Mouse (Mus musculus): ENCODE measurements around the gene BC035947.

The BC035947 gene

DNA sequence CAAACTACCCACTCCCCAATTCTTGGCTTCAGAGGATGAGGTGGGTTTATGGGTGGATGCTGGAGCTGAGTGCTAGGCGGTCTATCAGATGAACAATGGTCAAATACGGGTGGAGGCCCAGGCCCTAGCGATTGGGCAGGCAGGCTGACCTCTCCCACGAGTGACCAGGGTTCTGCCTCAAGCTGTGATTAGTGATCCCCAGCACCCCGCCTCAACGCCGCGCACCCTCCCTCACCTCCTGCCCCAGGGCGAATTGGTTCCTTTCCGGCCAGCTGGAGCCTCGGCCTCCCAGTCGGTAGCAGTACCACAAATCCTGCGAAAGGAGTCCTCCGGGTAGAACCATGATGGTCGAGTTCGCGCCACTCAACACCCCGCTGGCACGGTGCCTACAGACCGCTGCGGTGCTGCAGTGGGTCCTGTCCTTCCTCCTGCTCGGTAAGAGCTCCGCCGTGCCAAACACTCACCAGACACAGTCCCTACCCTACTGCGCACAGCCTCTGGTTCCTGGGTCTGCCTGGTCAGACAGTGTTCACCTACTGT is at the start of gene BC035947:
Gene BC035947 (minus strand): TSS at position 538 of the 540 bp plus-strand sequence.
- in situ Hi-C loops (cut with MboI, MseI): no loop called here

DNA sequence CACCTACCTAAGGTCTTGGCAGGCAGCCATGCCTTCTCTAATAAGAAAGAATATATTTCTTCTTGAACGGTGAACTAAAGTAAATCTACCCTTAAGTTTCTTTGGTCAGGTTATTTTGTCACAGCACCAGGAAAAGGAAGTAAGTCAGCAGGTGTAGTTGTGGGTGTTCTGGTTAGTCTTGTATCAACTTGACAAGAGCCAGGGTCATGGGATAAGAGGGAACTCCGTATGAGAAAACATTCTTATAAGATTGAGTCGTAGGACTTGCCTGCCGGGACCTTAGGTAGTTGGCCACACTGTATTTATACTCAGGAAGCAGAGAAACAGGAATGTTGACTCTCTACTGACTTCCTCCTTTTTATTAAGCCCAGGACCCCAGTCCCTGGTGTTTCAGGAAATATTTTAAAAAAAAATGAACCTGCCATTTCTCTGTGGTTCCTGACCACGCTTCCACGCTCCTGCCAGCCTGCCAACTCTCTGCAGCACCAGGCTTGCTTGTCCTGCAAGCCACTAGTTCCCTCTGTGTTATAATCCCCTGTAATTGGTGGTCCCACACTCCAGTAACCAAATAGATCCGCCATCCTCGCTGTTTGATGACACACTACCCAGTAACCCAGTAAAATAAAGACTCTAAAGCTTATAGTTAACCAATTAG is 42.2 kb upstream of the BC035947 start:
- in situ Hi-C loops (cut with MboI, MseI): no loop called here

- in situ Hi-C loops (cut with MboI, MseI): loop anchor here (25.0 kb wide), 2 partner anchors 1038 to 1213 kb away; no protein-coding TSS in a partner anchor
These were observed 37.0 kb upstream of the BC035947 start for GRCm38 (mm10) chr1:78548961-78549360.

DNA sequence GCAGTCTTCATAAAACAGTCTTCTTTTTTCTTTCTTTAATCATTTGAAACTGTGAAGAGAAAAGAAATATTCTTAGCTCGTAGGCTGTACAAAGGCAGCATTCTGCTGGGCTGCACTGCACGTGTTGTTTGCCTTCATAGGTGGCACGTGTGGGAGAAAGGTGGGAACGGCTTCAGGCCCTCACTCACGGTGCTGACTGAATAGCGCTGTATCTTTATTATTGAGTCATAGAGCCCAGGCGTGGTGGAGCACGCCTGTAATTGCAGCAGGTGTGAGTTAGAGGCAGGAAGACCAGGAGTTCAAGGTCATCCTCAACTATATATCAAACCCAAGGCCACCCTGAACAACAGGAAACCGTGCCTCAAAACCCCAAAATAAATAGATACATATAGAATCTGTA is 34.3 kb upstream of the BC035947 start:
- in situ Hi-C loops (cut with MboI, MseI): loop anchor here (25.0 kb wide), 2 partner anchors 1041 to 1216 kb away; no protein-coding TSS in a partner anchor

GRCm38 (mm10) chr1:78543631-78544030 is 31.7 kb upstream of the BC035947 start:
- in situ Hi-C loops (cut with MboI, MseI): loop anchor here (5.0 to 25.0 kb wide), 3 partner anchors 1044 to 1219 kb away; no protein-coding TSS in a partner anchor

DNA sequence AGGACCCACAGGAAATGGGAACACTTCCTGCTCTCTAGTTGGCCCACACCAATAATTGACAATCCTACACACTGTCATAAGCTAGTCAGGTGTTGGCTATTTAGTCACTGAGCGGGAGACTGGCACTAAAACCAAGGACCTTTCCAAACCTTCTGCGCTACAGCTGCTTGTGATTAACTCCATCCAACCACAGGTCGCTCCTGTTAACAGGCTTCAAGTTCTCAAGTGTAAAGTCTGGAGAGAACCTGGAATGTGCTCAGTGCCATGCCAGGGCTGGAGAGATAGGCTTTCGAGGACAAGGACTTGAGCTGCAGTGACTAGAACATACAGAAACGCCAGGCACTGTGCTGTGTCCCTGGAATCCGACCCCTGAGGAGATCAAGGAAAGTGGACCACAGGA is 27.2 kb upstream of the BC035947 start:
- in situ Hi-C loops (cut with MboI, MseI): loop anchor here (5.0 to 25.0 kb wide), 5 partner anchors 118 to 1223 kb away; partner anchors contain the start of genes Acsl3 (in 1 of the 2) and Utp14b (in 1 of the 2)

- in situ Hi-C loops (cut with MboI, MseI): loop anchor here (5.0 to 25.0 kb wide), 5 partner anchors 119 to 1224 kb away; partner anchors contain the start of genes Acsl3 (in 1 of the 2) and Utp14b (in 1 of the 2)
These were observed 26.4 kb upstream of the BC035947 start for GRCm38 (mm10) chr1:78538396-78538795.

- in situ Hi-C loops (cut with MboI, MseI): loop anchor here (5.0 to 25.0 kb wide), 5 partner anchors 120 to 1225 kb away; partner anchors contain the start of genes Acsl3 (in 1 of the 2) and Utp14b (in 1 of the 2)
These were observed 25.6 kb upstream of the BC035947 start for GRCm38 (mm10) chr1:78537494-78538010.

- in situ Hi-C loops (cut with MboI, MseI): loop anchor here (5.0 to 25.0 kb wide), 5 partner anchors 121 to 1226 kb away; partner anchors contain the start of genes Acsl3 (in 1 of the 2) and Utp14b (in 1 of the 2)
These were observed 24.6 kb upstream of the BC035947 start for GRCm38 (mm10) chr1:78536310-78537164.

DNA sequence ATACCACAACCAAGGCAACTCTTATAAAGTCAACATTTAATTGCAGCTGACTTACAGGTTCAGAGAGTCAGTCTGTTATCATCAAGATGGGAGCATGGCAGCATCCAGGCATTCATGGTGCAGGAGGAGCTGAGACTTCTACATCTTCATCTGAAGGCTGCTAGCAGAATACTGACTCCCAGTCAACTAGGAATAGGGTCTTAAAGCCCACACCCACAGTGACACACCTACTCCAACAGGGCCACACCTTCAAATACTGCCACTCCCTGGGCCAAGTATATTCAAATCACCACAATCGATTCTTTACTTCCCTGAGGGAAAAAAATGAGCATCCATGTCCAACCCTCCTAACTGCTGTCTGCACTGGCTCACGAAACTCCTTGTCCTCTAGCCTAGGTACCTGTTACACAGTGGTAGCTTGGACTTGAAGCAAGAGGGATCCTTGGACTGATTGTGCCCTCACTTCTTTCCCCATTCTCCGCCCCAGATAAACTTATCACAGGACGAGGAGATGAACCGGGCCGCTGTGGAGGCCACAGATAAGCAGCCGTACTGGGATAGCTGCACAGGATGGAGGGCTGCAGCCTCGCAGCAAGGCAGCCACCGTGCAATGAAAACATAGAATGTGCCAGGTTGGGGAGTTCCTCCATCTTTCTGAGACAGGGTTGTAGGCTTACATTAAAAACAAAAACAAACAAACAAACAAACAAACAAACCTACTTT is 22.6 kb upstream of the BC035947 start:
- in situ Hi-C loops (cut with MboI, MseI): loop anchor here (5.0 to 25.0 kb wide), 5 partner anchors 123 to 1228 kb away; partner anchors contain the start of genes Acsl3 (in 1 of the 2) and Utp14b (in 1 of the 2)

- in situ Hi-C loops (cut with MboI, MseI): loop anchor here (10.0 to 25.0 kb wide), 3 partner anchors 193 to 1230 kb away; no protein-coding TSS in a partner anchor
These were observed 20.3 kb upstream of the BC035947 start for GRCm38 (mm10) chr1:78532184-78532800.

- in situ Hi-C loops (cut with MboI, MseI): loop anchor here (10.0 to 25.0 kb wide), 3 partner anchors 194 to 1232 kb away; no protein-coding TSS in a partner anchor
These were observed 18.7 kb upstream of the BC035947 start for GRCm38 (mm10) chr1:78530500-78531215.

DNA sequence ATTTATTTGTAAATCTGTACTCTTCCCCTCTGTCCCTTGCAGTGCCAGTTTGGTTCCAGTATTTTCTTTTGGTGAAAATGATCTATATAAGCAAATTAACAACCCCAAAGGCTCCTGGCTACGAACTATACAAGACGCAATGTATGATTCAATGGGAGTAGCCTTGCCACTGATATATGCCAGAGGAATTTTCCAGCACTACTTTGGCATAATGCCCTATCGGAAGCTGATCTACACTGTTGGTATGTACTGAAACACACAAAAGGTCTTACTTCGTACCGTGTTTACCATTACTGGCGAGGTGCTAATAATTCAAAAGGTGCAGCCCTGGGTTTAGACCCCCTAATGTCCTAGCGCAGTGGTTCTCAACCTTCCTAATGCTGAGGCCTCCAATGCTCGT is 17.1 kb upstream of the BC035947 start:
- in situ Hi-C loops (cut with MboI, MseI): loop anchor here (10.0 to 25.0 kb wide), 3 partner anchors 554 to 1233 kb away; no protein-coding TSS in a partner anchor

- in situ Hi-C loops (cut with MboI, MseI): loop anchor here (10.0 to 25.0 kb wide), 3 partner anchors 554 to 1234 kb away; no protein-coding TSS in a partner anchor
These were observed 16.4 kb upstream of the BC035947 start for GRCm38 (mm10) chr1:78528356-78528755.

- in situ Hi-C loops (cut with MboI, MseI): loop anchor here (10.0 to 25.0 kb wide), 3 partner anchors 551 to 1237 kb away; no protein-coding TSS in a partner anchor
These were observed 13.4 kb upstream of the BC035947 start for GRCm38 (mm10) chr1:78525189-78525886.

- in situ Hi-C loops (cut with MboI, MseI): no loop called here
These were observed 6.9 kb upstream of the BC035947 start for GRCm38 (mm10) chr1:78518907-78519306.

- in situ Hi-C loops (cut with MboI, MseI): no loop called here
These were observed 798 bp upstream of the BC035947 start for GRCm38 (mm10) chr1:78512756-78513155.

- in situ Hi-C loops (cut with MboI, MseI): no loop called here
These were observed 1.1 kb downstream of the BC035947 start, which contains the start of gene Mogat1 for GRCm38 (mm10) chr1:78510862-78511261. Gene Mogat1 (plus strand): TSS chr1:78510991.

Measured in T-helper 17 cell (primary cell).